10 mouse cellular contexts compared by ENCODE assay signal in the genomic region with DNA sequence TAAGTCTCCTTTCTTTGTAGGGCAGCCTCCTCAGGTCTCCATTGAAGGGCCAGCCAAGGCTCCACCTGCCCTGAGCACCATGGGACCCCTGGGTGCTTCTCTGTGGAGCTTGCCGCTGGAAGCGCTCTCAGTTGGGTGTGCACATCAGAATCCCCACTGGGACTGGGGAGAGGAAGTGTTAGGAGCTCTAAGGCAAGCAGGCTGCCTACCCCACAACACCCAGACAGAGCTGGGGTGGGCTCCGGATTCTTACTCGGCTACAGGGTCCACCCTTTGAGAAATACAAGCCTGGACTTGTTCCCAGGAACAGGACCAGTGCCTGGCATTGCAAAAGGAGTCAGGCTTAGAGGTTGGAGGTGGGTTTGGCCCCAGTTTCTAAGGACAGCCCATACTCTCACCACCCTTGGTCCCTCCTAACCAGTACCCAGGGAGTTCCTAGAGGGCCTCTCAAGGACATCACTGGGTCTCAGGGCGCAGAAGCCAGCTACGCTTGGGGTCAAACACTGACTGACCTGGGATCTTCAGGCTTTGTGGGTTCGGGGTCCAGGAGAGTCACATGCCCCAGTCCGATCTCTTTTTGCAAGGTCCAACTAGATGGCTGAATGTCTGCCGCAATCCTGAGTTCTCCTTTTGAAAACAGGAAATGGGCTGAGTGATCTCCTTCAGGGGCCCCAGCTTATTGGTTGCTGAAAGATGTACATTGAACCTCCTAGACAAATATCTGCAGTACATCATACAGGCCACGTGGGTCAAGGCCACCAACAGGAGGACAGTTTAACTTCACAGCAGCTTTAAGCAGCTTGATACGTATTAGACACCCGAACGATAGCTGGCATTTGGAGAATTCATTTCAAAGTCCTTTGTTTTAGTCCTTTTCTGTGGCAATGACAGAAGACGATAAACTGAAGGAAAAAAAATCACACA. TPM values are rescaled to one million over a fixed set of nuclear protein-coding genes. Genes with fewer than 3 reads are reported as not detected.
DNase-seq lines count a peak whose midpoint lies in the region; ATAC-seq lines count a peak whose summit lies in the region.
"Had no signal": no experiment of that assay in that cellular context is flagged by ENCODE, and none has a peak within 500 bp of the region (broad histone marks: within the 10 kb centered on the region; RNA-seq: fewer than 3 reads in every experiment).

A gene (minus strand): TSS at position 655 of the 924 bp plus-strand sequence.

- peak; percentile 77 for ATAC-seq in liver, embryonic 16.5 days (ENCODE audit: low read depth)
- no peak for ATAC-seq in frontal cortex, adult (ENCODE audit: low TSS enrichment)

- peak within 1 kb of the TSS; percentile 30; the same call in 1 of the 2 replicates for H3K27ac ChIP-seq in embryonic facial prominence, embryonic 10.5 days (replicated peaks)
- H3K27ac ChIP-seq in liver, embryonic 16.5 days (ENCODE audit: low read length) = peak within 1 kb of the TSS; percentile 72
- H3K27ac ChIP-seq: hindbrain, embryonic 15.5 days had no signal

- peaks cover 10% of the 10 kb centered on the region; the same call in 1 of the 2 replicates for H3K4me1 ChIP-seq in embryonic facial prominence, embryonic 10.5 days
- peaks cover 3% of the 10 kb centered on the region; the same call in 1 of the 2 replicates for H3K4me1 ChIP-seq in liver, embryonic 16.5 days (ENCODE audit: control insufficient read depth, low read depth, low read length)
- H3K4me1 ChIP-seq: hindbrain, embryonic 15.5 days had no signal

- peak within 1 kb of the TSS; percentile 28; the same call in 1 of the 2 replicates for H3K9ac ChIP-seq in liver, embryonic 16.5 days (ENCODE audit: low read depth, low read length)
- H3K9ac ChIP-seq: hindbrain, embryonic 15.5 days had no signal

- H3K36me3 ChIP-seq in embryonic facial prominence, embryonic 10.5 days (replicated peaks) = no peaks in the 10 kb centered on the region
- no peaks in the 10 kb centered on the region for H3K36me3 ChIP-seq in liver, embryonic 16.5 days (ENCODE audit: control insufficient read depth, insufficient read depth)
- H3K36me3 ChIP-seq: hindbrain, embryonic 15.5 days had no signal

- H3K9me3 ChIP-seq in embryonic facial prominence, embryonic 10.5 days = no peaks in the 10 kb centered on the region
- H3K9me3 ChIP-seq in liver, embryonic 16.5 days (replicated peaks; ENCODE audit: control insufficient read depth, low read length) = no peaks in the 10 kb centered on the region
- H3K9me3 ChIP-seq: hindbrain, embryonic 15.5 days had no signal

- peak; percentile 62 to 69 for DNase-seq in CD8-positive naive resting alpha-beta T cell, adult 2 months (ENCODE audit: low read depth in 2 of 2, low spot score in 2 of 2)
- DNase-seq in embryonic facial prominence, embryonic 10.5 days (ENCODE audit: low spot score) = no peak
- DNase-seq in spleen, adult 18-20 months = peak; percentile 58 to 61
- DNase-seq in layer of hippocampus, adult 18-20 months (ENCODE audit: low spot score in 2 of 2) = no peak
- no peak for DNase-seq in urinary bladder, adult 2 months (ENCODE audit: low spot score)
- no peak for DNase-seq in retina, postnatal 1 day
- DNase-seq: adrenal gland, postnatal 10 days had no signal

- no peak within 1 kb of the TSS for H3K4me3 ChIP-seq in embryonic facial prominence, embryonic 10.5 days
- peak within 1 kb of the TSS; percentile 59 for H3K4me3 ChIP-seq in liver, embryonic 16.5 days (ENCODE audit: low read depth, low read length)
- H3K4me3 ChIP-seq: hindbrain, embryonic 15.5 days had no signal

- 83% methylated on average over 14 of the region's 14 CpGs for WGBS in embryonic facial prominence, embryonic 10.5 days
- WGBS in liver, embryonic 16.5 days (ENCODE audit: insufficient replicate concordance) = 29% methylated on average over 14 of the region's 14 CpGs

- peak within 1 kb of the TSS; percentile 42 for H3K4me2 ChIP-seq in liver, embryonic 16.5 days (ENCODE audit: low read depth, low read length)
- H3K4me2 ChIP-seq: hindbrain, embryonic 15.5 days had no signal

- H3K27me3 ChIP-seq in embryonic facial prominence, embryonic 10.5 days (replicated peaks; ENCODE audit: low read depth, poor library complexity, severe bottlenecking) = peaks cover 7% of the 10 kb centered on the region
- H3K27me3 ChIP-seq in liver, embryonic 16.5 days (ENCODE audit: control insufficient read depth, insufficient read depth, low read depth, low read length) = no peaks in the 10 kb centered on the region
- H3K27me3 ChIP-seq: hindbrain, embryonic 15.5 days had no signal

RNA-seq across cellular contexts. Expression of the gene that starts here (rescaled TPM):
- polyA plus RNA-seq in embryonic facial prominence, embryonic 10.5 days (2016; fragmentation: Nextera tagmentation; extraction: Ambion mirVana) = 0.65 and 0.73 TPM in 2 replicates
- polyA plus RNA-seq in liver, embryonic 16.5 days (2015; fragmentation: Nextera tagmentation; extraction: Ambion mirVana) = 3.2 and 4.0 TPM in 2 replicates
- 1 to 10 TPM; 1.8 to 2.0 TPM for total RNA-seq in layer of hippocampus, adult 18-20 months (2021)
- polyA plus RNA-seq in urinary bladder, adult 2 months (2012; rRNA removed) = 3.0 TPM in 2 replicates

Comparison
In these comparisons a context has a peak if more than half of its experiments do, and no peak if none do; other contexts are left out.
1. DNase-seq: peak in CD8-positive naive resting alpha-beta T cell, adult 2 months (2 of 2) and spleen, adult 18-20 months (2 of 2); none in embryonic facial prominence, embryonic 10.5 days (single experiment), layer of hippocampus, adult 18-20 months (0 of 2), urinary bladder, adult 2 months (single experiment) and retina, postnatal 1 day (single experiment).